Mouse (Mus musculus) midbrain, embryonic 11.5 days (tissue): ENCODE measurements around the gene Cped1. TPM values are rescaled to one million over a fixed set of nuclear protein-coding genes. Genes with fewer than 3 reads are reported as not detected.
A peak's percentile ranks its signal among the peaks of the same experiment; 100 is the strongest.

Experiments
- ATAC-seq: fragments of 200-750 bp; cut with Nextera tagmentation; 2 replicates; pipeline ENCODE4 v1.8.0; 2017; ENCODE audit warnings: moderate TSS enrichment, moderate library complexity; ENCODE audit not compliant: low FRiP score
- DNase-seq: peaks from one replicate; pipeline ENCODE4 v3.0.0; 2015; ENCODE audit warnings: low spot score; ENCODE audit errors: missing footprints
- H3K27ac ChIP-seq: fragments of 300-500 bp; sonication (generic); 2 replicates; pipeline ENCODE4 v1.5.1; 2014; ENCODE audit warnings: low read depth, low read length
- H3K27me3 ChIP-seq: fragments of 300-500 bp; sonication (generic); 2 replicates; pipeline ENCODE4 v1.6.1; 2014; ENCODE audit warnings: mild to moderate bottlenecking, low read length, moderate library complexity, mixed read lengths; ENCODE audit not compliant: control insufficient read depth, insufficient read depth
- H3K36me3 ChIP-seq: fragments of 300-500 bp; sonication (generic); 2 replicates; pipeline ENCODE4 v1.6.1; 2014; ENCODE audit warnings: mild to moderate bottlenecking, low read length, moderate library complexity, mixed read lengths; ENCODE audit not compliant: control insufficient read depth, insufficient read depth
- H3K4me1 ChIP-seq: fragments of 300-500 bp; sonication (generic); 2 replicates; pipeline ENCODE4 v1.6.1; 2014; ENCODE audit warnings: low read length; ENCODE audit not compliant: control insufficient read depth, insufficient read depth
- H3K4me2 ChIP-seq: fragments of 300-500 bp; sonication (generic); 2 replicates; pipeline ENCODE4 v1.6.1; 2014; ENCODE audit warnings: mild to moderate bottlenecking, moderate library complexity
- H3K4me3 ChIP-seq: fragments of 300-500 bp; sonication (generic); 2 replicates; pipeline ENCODE4 v1.5.1; 2014; ENCODE audit warnings: low read depth, low read length
- H3K9ac ChIP-seq: fragments of 300-500 bp; sonication (generic); 2 replicates; pipeline ENCODE4 v1.6.1; 2014; ENCODE audit warnings: low read length
- H3K9me3 ChIP-seq: fragments of 300-500 bp; sonication (generic); 2 replicates; pipeline ENCODE4 v1.6.1; 2016; ENCODE audit warnings: low read length; ENCODE audit not compliant: control insufficient read depth
- WGBS: fragments of 180-500 bp; shearing (Covaris S2); extraction: QIAGEN DNeasy Blood & Tissue Kit; methylation state at CpG from one replicate; pipeline ENCODE4 v1.1.7; 2014; 5-methylcytosine and 5-hydroxymethylcytosine counted together
- polyA plus RNA-seq: library from polyadenylated mRNA; unstranded; fragments of >200 nt; fragmentation: Nextera tagmentation; extraction: Ambion mirVana; gene quantifications from 2 replicates; pipeline ENCODE4 v1.2.1, GENCODE M21; 2014

Cped1 gene
- polyA plus RNA-seq, 1 experiment from 2014 or later: 9.6 TPM

DNA sequence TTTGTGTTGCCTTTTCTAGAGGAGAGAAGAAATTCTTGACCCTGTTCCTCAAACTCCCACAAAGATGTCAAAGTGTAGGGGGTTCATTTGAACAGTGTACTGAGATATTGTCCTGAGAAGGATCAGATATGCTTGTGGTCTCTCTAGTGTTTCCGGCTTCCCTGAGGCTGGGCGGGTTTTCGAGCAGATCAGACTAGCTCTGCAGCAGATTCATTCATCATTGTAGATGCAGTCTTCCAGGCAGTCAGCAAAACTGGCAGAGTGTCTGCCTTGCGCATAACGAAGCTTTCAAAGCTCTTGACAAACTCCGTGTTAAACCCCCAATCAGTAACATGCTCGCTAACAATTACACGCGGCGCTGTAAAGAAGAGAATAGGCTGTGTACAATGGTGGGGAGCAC lies 194.6 kb downstream of the Cped1 start:
- Histone ChIP-seq H3K4me2 (no peak overlapping the region), H3K27ac (no peak overlapping the region), H3K27me3 (no peaks in the 10 kb centered on the region), H3K4me1 (no peaks in the 10 kb centered on the region), H3K4me3 (no peak overlapping the region), H3K36me3 (no peaks in the 10 kb centered on the region), H3K9ac (no peak overlapping the region), H3K9me3 (no peaks in the 10 kb centered on the region)
- WGBS: 84% methylated on average over 10 of the region's 10 CpGs
- no peak for DNase-seq
- no peak for ATAC-seq

GRCm38 (mm10) chr6:22186967-22187366 lies 201.3 kb downstream of the Cped1 start:
- ATAC-seq: no peak
- no peaks in the 10 kb centered on the region for H3K4me1 ChIP-seq
- no peak overlapping the region for H3K27ac ChIP-seq
- H3K4me2 ChIP-seq: no peak overlapping the region
- H3K4me3 ChIP-seq: no peak overlapping the region
- no peaks in the 10 kb centered on the region for H3K27me3 ChIP-seq
- 93% methylated on average over 8 of the region's 8 CpGs for WGBS
- H3K9me3 ChIP-seq: no peaks in the 10 kb centered on the region
- no peak for DNase-seq
- H3K36me3 ChIP-seq: no peaks in the 10 kb centered on the region
- no peak overlapping the region for H3K9ac ChIP-seq

DNA sequence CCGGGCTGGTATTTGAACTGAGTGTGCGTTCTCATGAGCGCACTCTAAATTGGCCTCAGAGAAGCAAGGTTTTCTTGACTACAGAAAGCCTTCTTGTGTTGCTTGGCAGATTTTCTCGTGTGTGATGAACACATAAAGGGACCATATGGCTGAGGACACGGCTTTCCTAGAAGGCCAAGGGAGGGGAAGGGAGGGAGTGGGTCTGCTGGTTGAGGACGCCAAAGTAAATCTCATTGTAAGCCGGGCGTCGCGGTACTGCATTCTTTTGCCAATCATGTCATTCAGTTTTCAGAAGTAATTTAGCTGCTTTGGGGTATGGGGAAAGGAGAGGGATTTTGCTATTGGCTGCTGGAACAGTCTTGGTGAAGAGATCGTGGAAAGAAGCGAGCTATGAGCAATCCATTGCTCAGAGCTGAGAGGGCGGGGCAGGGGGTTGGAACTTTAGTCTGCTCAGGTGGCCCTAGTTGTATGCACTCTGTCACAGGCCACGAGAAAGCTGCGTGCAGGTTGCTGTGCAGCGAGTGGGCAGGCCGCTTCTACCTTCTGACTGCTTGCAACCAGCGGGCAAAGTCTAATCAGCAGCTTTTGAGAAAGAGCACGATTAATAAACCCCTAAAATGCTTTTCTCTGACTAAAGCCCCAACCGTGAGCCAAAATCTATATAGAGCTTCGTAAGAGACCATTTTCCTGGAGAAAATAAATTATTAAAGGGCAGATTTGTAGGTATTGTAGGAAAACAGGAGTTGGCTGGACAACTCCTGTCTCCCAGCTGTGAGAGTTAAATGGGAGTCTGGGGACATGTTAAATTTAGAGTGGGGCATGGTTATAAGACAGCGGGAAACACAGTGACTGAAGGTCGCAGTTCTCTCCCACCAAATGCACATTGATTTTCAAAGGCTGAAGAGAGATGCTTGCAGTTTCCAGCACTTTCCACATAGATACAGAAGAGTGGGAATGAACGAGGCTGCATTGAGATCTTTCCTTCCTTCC lies 203.9 kb downstream of the Cped1 start:
- H3K27ac ChIP-seq: no peak overlapping the region
- ATAC-seq: peak; percentile 66; the same call in 1 of the 2 replicates
- no peak overlapping the region for H3K9ac ChIP-seq
- no peaks in the 10 kb centered on the region for H3K27me3 ChIP-seq
- H3K4me1 ChIP-seq: no peaks in the 10 kb centered on the region
- H3K4me2 ChIP-seq: no peak overlapping the region
- H3K36me3 ChIP-seq: no peaks in the 10 kb centered on the region
- no peaks in the 10 kb centered on the region for H3K9me3 ChIP-seq
- DNase-seq: no peak
- H3K4me3 ChIP-seq: no peak overlapping the region
- 81% methylated on average over 24 of the region's 24 CpGs for WGBS

- Histone ChIP-seq H3K4me2 (no peak overlapping the region), H3K27me3 (no peaks in the 10 kb centered on the region), H3K27ac (no peak overlapping the region), H3K4me1 (no peaks in the 10 kb centered on the region), H3K9me3 (no peaks in the 10 kb centered on the region), H3K9ac (no peak overlapping the region), H3K4me3 (no peak overlapping the region), H3K36me3 (no peaks in the 10 kb centered on the region)
- ATAC-seq (no peak), DNase-seq (no peak)
- WGBS: 91% methylated on average over 3 of the region's 3 CpGs
Observed at GRCm38 (mm10) chr6:22198603-22199002, 212.9 kb downstream of the Cped1 start.

DNA sequence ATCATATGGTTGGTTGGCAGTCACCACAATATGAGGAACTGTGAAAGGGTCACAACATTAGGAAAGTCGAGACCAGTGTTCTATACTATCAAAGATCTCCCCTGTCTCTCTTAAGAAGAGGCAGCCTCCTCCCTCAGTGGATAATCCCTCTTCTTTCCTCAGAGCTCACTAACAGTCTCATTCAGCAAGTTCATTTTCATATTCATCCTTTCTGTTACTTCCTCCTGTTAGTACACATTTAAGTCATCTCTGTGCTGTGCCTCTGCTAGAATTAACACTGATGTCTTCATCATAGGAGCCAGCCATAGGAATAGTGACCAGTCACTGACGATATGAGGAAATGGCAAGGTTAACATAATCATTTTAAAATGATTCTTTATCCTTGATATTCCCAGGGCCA lies 213.8 kb downstream of the Cped1 start:
- no peak overlapping the region for H3K27ac ChIP-seq
- H3K36me3 ChIP-seq: no peaks in the 10 kb centered on the region
- no peaks in the 10 kb centered on the region for H3K27me3 ChIP-seq
- no peaks in the 10 kb centered on the region for H3K4me1 ChIP-seq
- 84% methylated on average over 2 of the region's 2 CpGs for WGBS
- ATAC-seq (no peak), DNase-seq (no peak)
- no peak overlapping the region for H3K4me3 ChIP-seq
- no peak overlapping the region for H3K9ac ChIP-seq
- H3K4me2 ChIP-seq: no peak overlapping the region
- H3K9me3 ChIP-seq: no peaks in the 10 kb centered on the region

DNA sequence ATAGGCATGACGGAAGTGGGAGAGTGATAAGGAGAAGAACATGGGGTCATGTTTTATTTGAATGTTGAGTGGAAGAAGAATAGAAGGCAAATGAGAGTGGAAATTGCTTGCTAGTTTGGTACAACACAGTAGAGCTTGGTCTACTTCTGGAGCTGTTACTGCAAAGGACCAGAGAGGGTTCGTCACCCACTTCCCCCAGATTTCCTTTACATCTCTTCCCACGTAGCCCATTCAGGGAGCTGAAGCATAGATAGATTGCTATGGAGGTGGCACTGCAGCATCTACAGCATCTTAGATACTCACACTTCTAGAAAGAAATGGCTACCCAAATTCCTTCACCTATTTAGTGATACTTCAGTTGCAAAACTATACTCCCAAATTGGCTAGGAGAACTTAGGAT lies 214.4 kb downstream of the Cped1 start:
- Histone ChIP-seq H3K4me3 (no peak overlapping the region), H3K4me1 (no peaks in the 10 kb centered on the region), H3K27me3 (no peaks in the 10 kb centered on the region), H3K9me3 (no peaks in the 10 kb centered on the region), H3K36me3 (no peaks in the 10 kb centered on the region), H3K27ac (no peak overlapping the region), H3K4me2 (no peak overlapping the region), H3K9ac (no peak overlapping the region)
- no peak for DNase-seq
- ATAC-seq: no peak
- WGBS: 90% methylated on average over 3 of the region's 3 CpGs

DNA sequence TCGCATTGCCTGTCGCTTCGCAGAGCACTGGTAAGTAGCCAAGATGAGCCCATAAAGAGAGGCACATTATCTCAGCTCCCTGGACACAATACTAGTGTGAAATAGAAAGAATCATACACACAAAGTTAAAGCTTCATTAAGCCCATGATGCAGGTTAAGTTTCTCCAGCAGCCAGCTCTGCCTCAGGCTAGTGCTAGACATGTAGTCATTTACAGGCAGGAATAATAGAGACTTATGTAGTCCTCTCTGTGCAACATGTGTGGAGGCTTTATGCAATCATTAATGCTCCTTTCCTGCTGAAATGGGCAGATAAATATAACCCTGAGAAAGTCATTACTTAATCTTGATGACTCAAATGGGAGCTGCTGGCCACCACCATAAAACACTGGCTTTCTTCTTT lies 216.2 kb downstream of the Cped1 start:
- Histone ChIP-seq H3K4me1 (no peaks in the 10 kb centered on the region), H3K27me3 (no peaks in the 10 kb centered on the region), H3K27ac (no peak overlapping the region), H3K4me2 (no peak overlapping the region), H3K36me3 (no peaks in the 10 kb centered on the region), H3K9ac (no peak overlapping the region), H3K4me3 (no peak overlapping the region), H3K9me3 (no peaks in the 10 kb centered on the region)
- 98% methylated on average over 3 of the region's 3 CpGs for WGBS
- ATAC-seq (no peak), DNase-seq (no peak)

- ATAC-seq (no peak), DNase-seq (no peak)
- H3K27ac ChIP-seq: no peak overlapping the region
- no peaks in the 10 kb centered on the region for H3K9me3 ChIP-seq
- H3K4me3 ChIP-seq: no peak overlapping the region
- no peak overlapping the region for H3K9ac ChIP-seq
- H3K27me3 ChIP-seq: no peaks in the 10 kb centered on the region
- no peaks in the 10 kb centered on the region for H3K4me1 ChIP-seq
- H3K36me3 ChIP-seq: no peaks in the 10 kb centered on the region
- 81% methylated on average over 12 of the region's 12 CpGs for WGBS
- no peak overlapping the region for H3K4me2 ChIP-seq
Observed at GRCm38 (mm10) chr6:22205030-22205750, 219.5 kb downstream of the Cped1 start.

GRCm38 (mm10) chr6:22205751-22206121 lies 220.0 kb downstream of the Cped1 start:
- ATAC-seq (no peak), DNase-seq (no peak)
- Histone ChIP-seq H3K9me3 (no peaks in the 10 kb centered on the region), H3K4me1 (no peaks in the 10 kb centered on the region), H3K9ac (no peak overlapping the region), H3K36me3 (no peaks in the 10 kb centered on the region), H3K27ac (no peak overlapping the region), H3K4me2 (no peak overlapping the region), H3K27me3 (no peaks in the 10 kb centered on the region), H3K4me3 (no peak overlapping the region)
- WGBS: 93% methylated on average over 7 of the region's 7 CpGs
